Mouse (Mus musculus) cerebellum, adult 11 months (tissue): ENCODE measurements around the gene Gfer.
"Not testable (repeated sequence)": the region's sequence is repeated elsewhere in the genome, so short reads cannot be mapped to it uniquely, and the experiment has no call there.

ENCODE experiments used
- DNase-seq: peaks from one replicate; pipeline ENCODE4 v3.0.0; 2022

The Gfer gene

DNA sequence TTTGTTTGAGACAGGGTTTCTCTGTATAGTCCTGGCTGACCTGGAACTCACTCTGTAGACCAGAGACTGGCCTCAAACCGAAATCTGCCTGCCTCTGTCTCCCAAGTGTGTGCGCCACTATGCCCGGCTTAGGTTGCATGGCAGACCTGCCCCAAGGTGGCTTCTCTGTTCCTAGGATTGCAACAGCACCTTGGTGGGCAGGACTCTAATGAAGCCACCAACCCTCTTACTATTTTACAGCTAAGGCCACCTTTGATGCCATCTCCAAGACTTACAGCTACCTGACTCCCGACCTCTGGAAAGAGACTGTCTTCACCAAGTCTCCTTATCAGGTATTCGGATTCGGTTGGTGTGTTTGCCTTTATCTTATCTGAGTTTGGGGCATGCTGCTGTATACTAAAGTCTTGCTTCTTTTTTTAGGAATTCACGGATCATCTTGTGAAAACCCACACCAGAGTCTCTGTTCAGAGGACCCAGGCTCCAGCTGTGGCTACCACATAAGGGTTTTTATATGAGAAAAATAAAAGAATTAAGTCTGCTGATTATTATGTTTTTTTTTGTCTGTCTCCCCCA, 25.5 kb upstream of the Gfer start:
- not testable (repeated sequence) for DNase-seq

DNA sequence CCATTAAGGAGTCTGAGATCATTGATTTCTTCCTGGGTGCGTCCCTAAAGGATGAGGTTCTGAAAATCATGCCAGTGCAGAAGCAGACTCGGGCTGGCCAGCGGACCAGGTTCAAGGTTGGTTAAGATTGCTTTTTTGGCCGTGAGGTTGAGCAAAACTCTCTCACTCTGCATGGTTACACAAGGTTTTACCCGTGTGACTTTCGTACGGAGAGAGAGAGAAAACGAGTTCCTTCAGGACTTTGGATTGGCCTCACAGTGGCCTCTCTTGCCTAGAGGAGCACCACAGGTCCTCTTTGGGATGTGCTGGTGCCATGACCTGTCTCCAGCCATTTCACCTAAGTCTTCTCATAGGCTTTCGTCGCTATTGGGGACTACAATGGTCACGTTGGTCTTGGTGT, 24.7 kb upstream of the Gfer start:
- not testable (repeated sequence) for DNase-seq

DNA sequence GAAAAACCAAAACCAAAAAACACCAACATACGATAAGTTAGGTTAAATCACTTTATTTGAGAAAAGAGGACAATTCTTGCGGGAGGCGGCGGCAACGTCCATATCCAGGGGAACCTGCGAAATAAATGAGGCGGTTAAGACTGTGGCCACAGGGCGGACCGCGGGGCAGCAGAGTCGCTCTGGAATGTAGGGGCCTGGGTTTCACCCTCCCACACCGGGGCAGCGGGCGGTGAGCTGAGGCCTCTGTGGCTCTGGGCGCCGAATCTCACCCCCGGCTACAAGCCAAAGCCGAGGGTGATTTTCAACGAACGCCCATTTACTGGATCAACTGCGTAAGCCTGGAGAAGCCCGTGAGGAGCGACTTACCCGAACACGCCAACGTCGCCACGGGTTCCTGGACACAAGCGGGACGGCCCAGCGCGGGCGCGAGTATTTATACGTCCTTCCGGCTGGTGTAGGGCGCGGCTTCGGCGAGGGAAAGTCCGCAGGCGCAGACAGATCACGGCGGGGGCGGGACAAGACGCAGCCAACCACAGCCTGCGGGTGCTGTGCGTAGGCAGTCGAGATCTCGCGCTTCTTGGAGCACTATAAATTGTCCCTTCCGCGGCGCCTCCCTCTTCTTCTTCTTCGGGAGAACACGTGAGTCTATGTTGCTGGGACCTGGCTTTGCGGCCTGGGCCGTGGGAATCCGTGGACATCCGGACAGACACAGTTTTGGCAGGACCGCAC, 23.7 kb upstream of the Gfer start:
- DNase-seq, result peak; percentile 97

DNA sequence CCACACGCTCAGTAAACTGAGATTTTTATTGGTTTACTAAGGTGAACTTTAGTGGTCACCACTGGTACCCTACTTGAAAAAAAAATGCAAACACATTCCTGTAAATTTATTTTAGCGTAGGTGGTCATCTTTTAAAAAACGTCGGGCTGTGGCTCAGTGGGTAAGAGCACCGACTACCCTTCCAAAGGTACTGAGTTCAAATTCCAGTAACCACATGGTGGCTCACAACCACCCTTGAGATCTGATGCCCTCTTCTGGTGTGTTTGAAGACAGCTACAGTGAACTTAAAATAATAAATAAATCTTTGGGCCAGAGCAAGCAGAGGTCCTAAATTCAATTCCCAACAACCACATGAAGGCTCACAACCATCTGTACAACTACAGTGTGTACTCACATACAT, 23.0 kb upstream of the Gfer start:
- not testable (repeated sequence) for DNase-seq

DNA sequence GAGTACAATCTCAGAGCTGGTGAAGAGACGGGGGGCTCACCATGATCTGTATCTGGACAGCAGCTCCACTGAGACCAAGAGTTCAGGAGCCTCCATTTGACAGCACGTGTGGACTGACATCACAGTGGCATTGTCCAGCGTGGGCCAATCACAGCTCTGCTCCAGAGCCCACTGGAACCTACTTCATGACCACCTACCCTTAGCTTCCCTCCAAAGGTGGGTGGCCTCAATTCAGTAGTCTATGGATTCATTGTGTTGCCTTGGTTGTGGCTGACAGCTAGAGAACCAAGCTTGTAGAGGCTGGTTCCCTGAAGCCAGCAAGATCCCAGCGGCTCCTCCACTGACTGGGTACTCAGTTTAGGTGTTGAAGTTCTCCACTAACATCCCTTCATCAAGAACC, 22.0 kb upstream of the Gfer start, which contains the start of the genes Rnf151 and Rps2:
Rnf151 (minus strand) TSS at position 121 of the 400 bp plus-strand sequence.
Rps2 (plus strand) TSS at position 174 of the 400 bp plus-strand sequence.
- DNase-seq, result no peak

DNA sequence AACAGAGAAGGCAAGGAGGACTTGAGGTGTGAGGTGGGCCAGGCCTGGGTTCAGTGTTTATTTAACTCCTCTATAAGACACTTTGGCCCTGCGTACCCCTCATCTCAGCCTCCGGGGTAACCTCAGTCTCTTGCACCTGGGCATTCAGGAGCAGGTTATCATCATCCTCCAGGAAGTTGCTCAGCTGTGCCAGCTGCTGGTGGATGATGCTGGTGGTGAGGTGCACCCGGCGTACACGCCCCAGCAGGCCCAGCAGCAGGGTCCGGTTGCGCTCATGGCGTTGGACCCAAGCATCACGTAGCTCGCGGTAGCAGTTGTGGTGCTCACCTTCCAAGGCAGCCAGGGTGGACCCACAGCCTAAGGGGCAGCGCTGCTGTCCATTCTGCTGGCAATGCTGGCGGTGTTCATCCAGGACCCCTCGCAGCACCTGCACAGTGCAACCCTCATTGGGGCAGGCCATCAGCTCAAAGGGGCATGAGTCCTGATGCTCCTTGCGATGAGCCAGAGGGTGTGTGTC, 20.3 kb upstream of the Gfer start:
- DNase-seq, result peak; percentile 19

DNA sequence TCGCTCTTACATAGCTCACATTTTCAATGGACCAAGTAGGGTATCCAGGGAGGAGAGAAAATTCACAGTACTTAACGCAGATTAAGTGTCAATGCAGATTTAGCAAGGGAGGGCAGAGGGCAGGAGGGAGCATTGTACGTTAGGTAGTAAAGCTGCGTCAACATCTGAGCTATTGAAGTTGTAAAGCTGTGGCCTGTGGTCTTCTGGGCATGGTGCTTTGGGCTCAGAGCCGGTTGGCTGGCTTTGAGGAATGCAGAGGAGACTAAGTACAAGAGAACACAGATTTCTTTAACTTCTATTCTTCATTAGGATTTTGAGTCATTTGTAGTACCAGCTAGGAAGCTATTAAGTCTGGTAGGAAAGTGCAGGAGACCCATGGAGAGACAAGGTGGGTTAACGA, 19.6 kb upstream of the Gfer start:
- no peak for DNase-seq

DNA sequence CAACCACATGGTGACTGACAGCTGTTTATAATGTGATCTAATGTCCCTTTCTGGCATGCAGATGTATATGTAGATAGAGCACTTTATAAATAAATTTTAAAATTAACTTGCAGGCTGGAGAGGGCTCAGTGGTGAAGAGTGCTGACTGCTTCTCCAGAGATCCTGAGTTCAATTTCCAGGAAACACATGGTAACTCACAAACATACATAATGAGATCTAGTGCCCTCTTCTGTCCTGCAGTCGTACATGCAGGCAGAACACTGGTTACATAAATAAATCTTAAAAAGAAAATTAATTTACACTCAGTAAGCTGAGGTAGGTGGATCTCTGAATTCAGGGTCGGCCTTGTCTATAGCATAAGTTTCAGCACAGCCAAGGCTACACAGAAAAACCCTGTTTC, 12.7 kb upstream of the Gfer start:
- no peak for DNase-seq

DNA sequence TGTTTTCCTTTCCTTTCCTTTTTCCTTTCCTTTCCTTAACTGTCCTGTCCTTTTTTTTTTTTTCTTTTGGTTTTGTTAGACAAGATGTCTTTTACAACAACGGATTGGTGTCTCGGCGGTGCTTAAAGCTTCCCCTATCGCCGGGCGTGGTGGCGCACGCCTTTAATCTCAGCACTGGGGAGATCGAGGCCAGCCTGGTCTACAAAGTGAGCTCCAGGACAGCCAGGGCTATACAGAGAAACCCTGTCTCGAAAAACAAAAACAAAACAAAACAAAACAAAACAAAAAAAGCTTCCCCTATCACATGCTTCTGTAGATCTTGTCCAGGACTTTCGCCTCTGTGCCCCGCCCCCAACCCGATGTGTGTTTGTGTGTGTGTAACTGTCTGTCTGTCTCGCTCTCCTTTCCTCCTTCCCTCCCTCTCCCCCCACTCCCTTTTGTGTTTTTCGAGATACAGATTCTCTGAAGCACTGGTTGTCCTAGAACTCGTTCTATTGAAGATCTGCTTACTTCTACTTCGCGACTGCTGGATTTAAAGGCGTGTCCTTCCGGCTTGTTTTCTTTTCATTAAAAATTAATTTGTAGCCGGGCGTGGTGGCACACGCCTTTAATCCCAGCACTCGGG, 12.0 kb upstream of the Gfer start:
- no peak for DNase-seq

DNA sequence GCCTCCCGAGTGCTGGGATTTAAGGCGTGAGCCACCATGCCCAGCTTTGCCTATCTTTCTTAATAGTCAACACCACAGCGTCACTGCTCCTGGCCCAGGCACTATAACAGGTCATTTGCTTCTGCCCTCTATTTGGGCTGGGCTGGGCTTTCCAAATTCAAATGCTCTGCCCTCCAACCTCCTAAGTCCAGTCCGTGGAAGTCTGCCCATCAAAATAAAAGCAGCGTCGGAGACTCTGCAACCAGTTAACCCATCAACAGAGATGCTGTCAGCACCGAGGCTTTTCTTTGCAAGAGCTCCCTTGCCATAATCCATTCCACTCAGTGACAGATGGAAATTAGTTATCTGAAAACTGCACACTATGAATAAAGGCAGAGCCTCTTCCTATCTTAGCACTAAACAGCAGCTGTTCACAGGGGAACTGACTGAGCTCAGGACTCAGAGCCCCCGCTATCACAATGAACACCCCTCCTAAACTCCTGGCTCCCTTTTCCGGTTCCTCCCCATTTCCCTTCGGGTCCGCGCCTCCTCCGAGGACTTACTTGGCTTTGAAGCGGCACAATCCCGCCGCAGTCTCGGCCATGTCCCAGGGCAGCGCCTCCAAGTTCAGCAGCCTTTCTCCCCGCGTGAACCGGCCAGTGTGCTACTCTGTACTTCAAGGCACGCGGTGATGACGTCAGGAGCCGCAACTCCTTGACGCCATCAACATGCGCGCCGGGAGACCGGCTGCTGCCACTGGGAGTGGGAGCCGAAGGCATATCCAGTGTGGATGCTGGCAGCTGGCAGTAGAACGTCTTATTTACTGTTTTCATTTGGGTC, 11.2 kb upstream of the Gfer start, which contains the start of gene Tbl3:
Tbl3 (minus strand) TSS at position 679 of the 819 bp plus-strand sequence.
- peak; percentile 87 for DNase-seq

DNA sequence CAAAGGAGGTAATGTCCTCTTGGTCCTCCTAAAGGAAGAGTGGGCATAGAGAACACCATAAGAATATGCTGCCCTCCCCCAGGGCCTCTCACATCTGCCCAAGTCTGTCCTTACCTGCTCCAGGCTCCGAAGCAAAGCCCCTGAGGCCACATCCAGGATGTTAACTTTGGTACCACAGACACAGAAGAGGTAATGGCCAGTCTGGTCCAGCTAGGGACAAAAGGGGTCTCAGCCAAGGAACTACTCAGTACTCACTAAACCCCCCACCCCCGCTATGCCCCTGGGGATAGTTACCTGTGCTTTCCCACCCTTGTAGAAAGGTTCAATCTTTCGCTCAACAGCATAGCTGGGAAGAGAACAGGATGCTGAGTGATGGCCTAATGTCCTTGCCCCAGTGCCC, 9.9 kb upstream of the Gfer start:
- peak; percentile 11 for DNase-seq

DNA sequence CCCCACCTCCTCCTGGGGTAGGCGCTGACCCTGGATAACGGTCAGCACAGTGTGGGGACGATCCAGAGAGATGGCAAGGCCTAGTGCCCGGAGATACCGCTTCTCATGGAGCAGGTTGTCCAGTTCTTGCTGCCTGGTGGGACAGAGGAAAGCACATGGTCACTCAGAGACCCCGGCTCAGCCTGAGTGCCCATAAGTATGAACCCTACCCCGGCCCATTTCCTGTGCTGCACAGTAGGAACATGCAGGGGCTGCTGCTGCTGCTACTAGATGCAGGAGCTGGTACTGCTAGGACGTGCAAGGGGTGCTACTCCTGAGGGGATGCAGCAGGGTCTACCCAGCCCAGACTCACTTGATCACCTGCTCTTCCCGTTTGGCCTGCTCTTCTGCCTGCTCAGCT, 5.3 kb upstream of the Gfer start:
- no peak for DNase-seq

DNA sequence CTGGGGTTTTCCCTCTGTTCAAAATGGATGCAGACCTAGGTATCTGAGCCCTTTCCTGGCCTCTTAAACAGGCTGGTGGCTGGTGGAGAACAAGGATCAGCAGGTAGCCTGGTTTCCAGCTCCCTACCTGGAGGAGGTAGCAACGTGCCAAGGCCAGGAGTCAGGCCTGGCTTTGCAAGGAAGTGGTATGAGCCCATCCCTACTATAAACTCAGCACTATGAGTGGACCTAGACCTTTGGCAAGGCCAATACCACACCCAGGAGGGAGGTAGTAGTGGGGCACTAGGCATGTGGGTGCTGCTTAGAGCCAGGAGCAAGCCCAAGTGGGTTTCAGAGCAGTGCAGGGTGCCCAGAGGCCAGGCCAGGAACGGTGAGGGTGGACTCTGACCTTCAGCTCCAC, 3.5 kb upstream of the Gfer start:
- no peak for DNase-seq

DNA sequence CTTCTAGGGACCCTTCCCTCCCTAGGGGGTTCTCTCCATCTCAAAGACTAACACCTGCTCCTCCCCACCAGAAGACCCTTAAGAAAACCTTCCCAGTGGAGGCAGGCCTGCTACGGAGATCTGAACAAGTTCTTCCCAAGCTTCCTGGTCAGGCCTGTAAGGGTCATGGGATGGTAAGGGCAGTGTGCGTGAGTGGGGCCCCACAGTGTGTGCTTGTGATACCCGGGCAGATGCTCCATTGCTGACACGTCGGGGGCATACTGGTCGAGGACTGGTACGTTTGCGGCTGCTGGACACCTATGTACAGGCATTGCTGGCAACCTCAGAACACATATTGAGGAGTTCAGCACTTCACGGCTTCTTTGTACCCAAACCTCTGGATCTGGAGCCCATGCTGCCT, 2.8 kb upstream of the Gfer start:
- DNase-seq, result no peak

DNA sequence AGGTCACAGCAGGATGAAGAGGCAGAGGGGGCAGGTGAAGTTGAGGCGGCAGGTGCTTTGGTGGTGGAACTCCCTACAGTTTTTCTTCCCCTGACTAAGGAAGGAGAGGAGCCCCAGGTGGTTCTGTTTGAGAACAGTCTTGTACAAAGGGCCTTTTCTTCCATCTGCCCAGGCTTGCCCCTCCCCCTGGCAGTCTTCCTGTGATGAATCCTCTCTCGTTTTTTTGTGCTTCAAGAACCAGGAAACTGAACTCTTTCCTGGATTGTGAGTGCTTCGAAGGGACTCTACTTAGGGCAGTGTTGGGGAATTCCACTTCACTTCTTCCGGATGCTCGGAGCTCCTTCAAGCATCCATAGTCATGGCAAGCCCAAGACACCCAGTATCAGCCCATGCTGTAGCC, 2.0 kb upstream of the Gfer start:
- DNase-seq, result no peak

DNA sequence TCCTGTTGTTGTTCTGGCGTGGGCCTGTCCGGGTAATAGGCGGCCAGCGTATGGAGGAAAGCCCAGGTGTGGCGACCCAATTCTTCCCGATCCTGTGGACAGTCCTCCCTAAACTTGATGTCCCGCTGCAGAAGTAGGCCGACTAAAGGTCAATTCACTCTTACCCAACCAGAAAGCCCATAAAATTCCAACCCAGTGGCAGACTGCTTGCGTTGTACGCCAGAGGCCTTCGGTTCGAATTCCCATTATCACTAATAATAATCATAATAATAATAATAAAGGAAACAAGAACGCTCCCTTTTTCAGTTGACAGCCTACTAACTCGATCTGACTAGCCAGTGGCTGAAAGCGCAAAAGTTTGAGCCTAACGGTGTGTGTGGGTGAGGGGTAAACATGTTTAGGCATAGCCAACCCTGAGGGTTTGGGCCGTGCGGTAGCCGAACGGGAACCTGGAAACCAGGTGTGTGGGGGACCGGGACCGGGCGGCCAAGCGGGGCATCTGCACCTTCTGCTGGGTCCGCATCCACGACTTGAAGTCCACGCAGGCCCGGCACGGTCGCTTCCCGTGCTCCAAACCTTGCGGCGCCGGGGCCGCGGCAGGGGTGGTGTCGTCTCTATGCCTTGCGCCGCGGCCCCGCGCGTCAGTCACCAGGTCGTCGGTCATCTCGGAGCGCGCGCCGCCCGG, 488 bp downstream of the Gfer start:
- no peak for DNase-seq

DNA sequence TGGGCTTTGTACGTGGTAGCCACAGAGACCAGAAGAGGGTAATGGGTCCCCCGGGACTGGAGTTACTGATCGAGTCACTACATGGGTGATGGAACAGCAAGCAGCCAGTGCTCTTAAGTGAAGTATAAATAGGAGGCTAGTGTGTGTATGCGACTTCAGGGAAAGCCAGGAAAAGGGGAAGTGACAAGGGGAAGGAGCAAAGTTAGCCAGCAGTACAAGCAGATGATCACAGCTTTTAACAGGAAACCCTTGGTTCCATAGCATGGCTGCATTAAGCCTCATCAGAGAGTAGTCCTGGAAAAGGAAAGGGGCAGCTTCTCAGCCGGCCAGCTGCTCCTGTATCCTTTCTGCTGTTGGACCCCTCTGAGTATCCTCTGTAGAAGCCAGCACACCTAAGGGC, 3.6 kb downstream of the Gfer start:
- DNase-seq, result no peak

DNA sequence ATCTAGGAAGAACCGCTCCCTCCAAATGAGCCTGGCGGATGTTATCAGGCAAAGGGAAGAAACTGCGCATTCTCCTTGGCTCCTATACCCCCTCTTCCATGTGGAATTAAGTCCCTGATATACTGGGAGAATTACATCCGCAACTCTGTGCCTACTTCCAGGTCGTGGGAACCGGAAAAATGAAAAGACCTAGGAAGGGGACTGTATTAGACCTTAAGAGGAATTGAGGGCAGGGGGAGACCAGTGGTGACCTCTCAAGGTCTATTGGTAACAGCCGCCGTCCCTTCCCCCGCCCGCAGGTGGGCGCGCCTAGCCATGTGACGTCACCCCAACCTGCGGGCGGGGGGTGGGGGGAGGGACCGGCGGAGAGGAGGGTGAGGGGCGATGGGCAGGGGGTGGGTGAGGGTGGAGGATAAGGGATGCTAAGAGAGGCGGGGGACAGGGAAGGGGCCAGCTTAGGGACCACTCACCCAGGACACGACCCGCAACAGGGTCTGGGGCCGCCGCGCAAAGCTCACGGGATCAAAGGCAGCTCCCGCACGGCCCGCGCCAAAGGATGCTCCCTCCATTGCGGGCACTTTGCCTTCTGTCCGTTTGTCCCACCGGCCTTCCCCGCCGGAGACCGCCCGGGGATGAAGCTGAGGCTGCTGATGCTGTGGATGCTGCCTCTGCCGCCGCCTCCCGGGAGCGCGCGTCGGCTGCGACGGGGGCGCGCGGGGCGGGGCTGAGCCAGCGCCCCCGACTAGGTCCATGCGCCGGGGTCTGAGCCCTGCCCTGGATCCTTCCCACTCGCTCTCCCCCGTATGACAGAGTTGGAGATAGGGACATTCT, 6.5 kb downstream of the Gfer start, which contains the start of gene Syngr3:
Syngr3 (minus strand) TSS at position 705 of the 831 bp plus-strand sequence.
- DNase-seq, result peak; percentile 57

DNA sequence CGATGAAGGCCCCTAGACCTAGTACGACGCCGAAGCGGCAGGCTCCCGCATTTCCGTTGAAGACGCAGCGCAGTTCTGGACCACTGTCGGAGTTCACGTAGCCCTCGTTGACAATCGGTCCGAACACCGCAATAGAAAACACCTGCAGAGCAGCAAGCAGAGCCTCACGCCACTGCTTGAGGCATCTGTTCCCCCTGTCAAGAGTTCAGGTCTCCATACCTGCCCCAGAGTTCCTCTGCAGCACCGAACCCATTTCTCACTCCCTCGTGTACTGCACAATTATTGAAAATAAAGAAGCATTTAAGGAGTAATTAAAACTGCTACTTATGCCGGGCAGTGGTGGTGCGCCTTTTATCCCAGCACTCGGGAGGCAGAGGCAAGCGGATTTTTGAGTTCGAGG, 8.4 kb downstream of the Gfer start:
- DNase-seq, result no peak

DNA sequence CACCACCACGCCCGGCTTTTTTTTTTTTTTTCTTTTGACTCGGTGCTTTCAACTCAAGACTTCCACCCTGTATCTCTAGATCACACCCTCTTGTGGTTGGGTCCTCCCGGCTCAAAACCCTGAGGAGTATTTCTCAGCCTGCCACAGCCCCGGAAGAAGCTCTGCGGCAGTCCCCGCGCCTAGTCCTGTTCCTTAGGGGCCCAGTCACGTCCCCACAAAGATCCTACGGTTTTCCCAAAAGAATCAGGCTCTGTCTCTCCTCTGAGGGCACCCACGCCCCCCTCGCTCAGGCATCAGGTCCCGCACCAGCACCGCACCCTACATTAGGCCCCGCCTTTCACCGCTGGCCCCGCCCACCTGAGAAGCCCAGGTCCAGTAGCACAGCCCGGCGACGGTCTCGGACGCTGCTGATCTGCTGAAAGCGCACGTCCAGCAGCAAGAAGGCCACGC, 8.8 kb downstream of the Gfer start:
- peak; percentile 46 for DNase-seq

DNA sequence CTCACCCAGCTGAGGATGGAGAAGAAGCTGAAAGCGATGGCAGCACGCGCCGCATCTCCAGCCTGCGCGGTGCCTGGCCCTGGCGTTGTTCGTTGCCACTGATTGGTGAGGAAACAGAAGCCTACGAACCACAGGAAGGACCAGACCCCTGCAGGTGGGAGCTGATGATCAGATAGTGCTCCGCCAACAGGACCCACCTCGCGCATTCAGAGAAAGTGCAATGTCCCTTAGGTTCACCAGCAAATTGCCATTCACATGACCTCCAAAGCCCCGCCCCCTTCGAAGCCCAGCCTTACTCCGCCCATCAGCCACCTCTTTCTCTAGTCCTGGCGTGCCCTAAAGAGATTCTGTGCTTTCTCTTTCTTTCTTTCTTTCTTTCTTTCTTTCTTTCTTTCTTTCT, 9.4 kb downstream of the Gfer start:
- no peak for DNase-seq
